Mouse (Mus musculus): ENCODE data around the gene Tmppe. TPM values are rescaled to one million over a fixed set of nuclear protein-coding genes. Genes with fewer than 3 reads are reported as not detected.
A peak's percentile ranks its signal among the peaks of the same experiment; 100 is the strongest.

Gene Tmppe
- polyA plus RNA-seq, 1 experiment from 2014 or later: 25.7 TPM

- no peak for ATAC-seq
- H3K9me3 ChIP-seq (ENCODE audit: control insufficient read depth): no peaks in the 10 kb centered on the region
- 0 out of 2 replicates have a peak, but pooled peaks cover 11% of the 10 kb centered on the region for H3K4me1 ChIP-seq (replicated peaks; ENCODE audit: control insufficient read depth, insufficient read depth, low read length)
- WGBS: 34% methylated on average over 6 of the region's 6 CpGs
- H3K27ac ChIP-seq (ENCODE audit: low read depth, low read length): no peak overlapping the region
- H3K4me2 ChIP-seq (replicated peaks; ENCODE audit: low read depth): no peak overlapping the region
- no peak for TF ChIP-seq CTCF (IDR thresholded peaks at IDR 0.05; ENCODE audit: low read depth)
- no peaks in the 10 kb centered on the region for H3K27me3 ChIP-seq (replicated peaks; ENCODE audit: control insufficient read depth, insufficient read depth, low read length)
- no peak overlapping the region for H3K4me3 ChIP-seq (ENCODE audit: low read depth, low read length)
- H3K36me3 ChIP-seq (ENCODE audit: control insufficient read depth, insufficient read depth): peaks cover 15% of the 10 kb centered on the region; the same call in 1 of the 2 replicates
- H3K9ac ChIP-seq (ENCODE audit: low read depth, low read length): no peak overlapping the region
These were observed 13.8 kb upstream of the Tmppe start for GRCm38 (mm10) chr9:114387086-114387485.

- Histone ChIP-seq H3K9ac (ENCODE audit: low read depth, low read length) (no peak overlapping the region), H3K27me3 (replicated peaks; ENCODE audit: control insufficient read depth, insufficient read depth, low read length) (no peaks in the 10 kb centered on the region), H3K27ac (ENCODE audit: low read depth, low read length) (0 out of 2 replicates have a peak overlapping the region, but pooled peaks have one; percentile 89), H3K4me3 (ENCODE audit: low read depth, low read length) (no peak overlapping the region), H3K4me1 (replicated peaks; ENCODE audit: control insufficient read depth, insufficient read depth, low read length) (0 out of 2 replicates have a peak, but pooled peaks cover 11% of the 10 kb centered on the region), H3K4me2 (replicated peaks; ENCODE audit: low read depth) (no peak overlapping the region), H3K9me3 (ENCODE audit: control insufficient read depth) (no peaks in the 10 kb centered on the region), H3K36me3 (ENCODE audit: control insufficient read depth, insufficient read depth) (peaks cover 15% of the 10 kb centered on the region; the same call in 1 of the 2 replicates)
- no peak for ATAC-seq
- 71% methylated on average over 8 of the region's 8 CpGs for WGBS
- TF ChIP-seq CTCF (IDR thresholded peaks at IDR 0.05; ENCODE audit: low read depth): no peak
These were observed 12.6 kb upstream of the Tmppe start for GRCm38 (mm10) chr9:114388288-114388687.

- WGBS: 55% methylated on average over 3 of the region's 3 CpGs
- H3K27ac ChIP-seq (ENCODE audit: low read depth, low read length): peak overlapping the region; percentile 89; the same call in 1 of the 2 replicates
- TF ChIP-seq CTCF (IDR thresholded peaks at IDR 0.05; ENCODE audit: low read depth): no peak
These were observed 12.1 kb upstream of the Tmppe start for GRCm38 (mm10) chr9:114388701-114389370.

GRCm38 (mm10) chr9:114389371-114389904 lies 11.5 kb upstream of the Tmppe start:
- Histone ChIP-seq H3K4me1 (replicated peaks; ENCODE audit: control insufficient read depth, insufficient read depth, low read length) (0 out of 2 replicates have a peak, but pooled peaks cover 11% of the 10 kb centered on the region), H3K4me2 (replicated peaks; ENCODE audit: low read depth) (peak overlapping the region; percentile 84), H3K9ac (ENCODE audit: low read depth, low read length) (peak overlapping the region; percentile 76; the same call in 1 of the 2 replicates), H3K27ac (ENCODE audit: low read depth, low read length) (peak overlapping the region; percentile 89), H3K36me3 (ENCODE audit: control insufficient read depth, insufficient read depth) (peaks cover 8% of the 10 kb centered on the region; the same call in 1 of the 2 replicates), H3K27me3 (replicated peaks; ENCODE audit: control insufficient read depth, insufficient read depth, low read length) (no peaks in the 10 kb centered on the region), H3K4me3 (ENCODE audit: low read depth, low read length) (peak overlapping the region; percentile 68), H3K9me3 (ENCODE audit: control insufficient read depth) (no peaks in the 10 kb centered on the region)
- TF ChIP-seq CTCF (IDR thresholded peaks at IDR 0.05; ENCODE audit: low read depth): peak; percentile 71
- peak; percentile 34; the same call in 1 of the 2 replicates for ATAC-seq
- WGBS: 73% methylated on average over 8 of the region's 8 CpGs

More at GRCm38 (mm10) chr9:114388701-114389370, 12.1 kb upstream of the Tmppe start:
- no peak for ATAC-seq
- H3K9ac ChIP-seq (ENCODE audit: low read depth, low read length): no peak overlapping the region
- no peak overlapping the region for H3K4me3 ChIP-seq (ENCODE audit: low read depth, low read length)
- no peak overlapping the region; the same call in 1 of the 2 replicates for H3K4me2 ChIP-seq (replicated peaks; ENCODE audit: low read depth)
- 0 out of 2 replicates have a peak, but pooled peaks cover 11% of the 10 kb centered on the region for H3K4me1 ChIP-seq (replicated peaks; ENCODE audit: control insufficient read depth, insufficient read depth, low read length)
- H3K27me3 ChIP-seq (replicated peaks; ENCODE audit: control insufficient read depth, insufficient read depth, low read length): no peaks in the 10 kb centered on the region
- H3K9me3 ChIP-seq (ENCODE audit: control insufficient read depth): no peaks in the 10 kb centered on the region
- H3K36me3 ChIP-seq (ENCODE audit: control insufficient read depth, insufficient read depth): peaks cover 12% of the 10 kb centered on the region; the same call in 1 of the 2 replicates

GRCm38 (mm10) chr9:114389905-114390748 lies 10.8 kb upstream of the Tmppe start, which contains the start of gene Crtap:
Gene Crtap (minus strand): TSS chr9:114390675.
- H3K4me1 ChIP-seq (replicated peaks; ENCODE audit: control insufficient read depth, insufficient read depth, low read length): 0 out of 2 replicates have a peak, but pooled peaks cover 9% of the 10 kb centered on the region
- H3K9me3 ChIP-seq (ENCODE audit: control insufficient read depth): no peaks in the 10 kb centered on the region
- H3K27ac ChIP-seq (ENCODE audit: low read depth, low read length): peak within 1 kb of the TSS; percentile 89
- no peak for TF ChIP-seq CTCF (IDR thresholded peaks at IDR 0.05; ENCODE audit: low read depth)
- no peaks in the 10 kb centered on the region for H3K27me3 ChIP-seq (replicated peaks; ENCODE audit: control insufficient read depth, insufficient read depth, low read length)
- peak within 1 kb of the TSS; percentile 68 for H3K4me3 ChIP-seq (ENCODE audit: low read depth, low read length)
- peak within 1 kb of the TSS; percentile 76 for H3K9ac ChIP-seq (ENCODE audit: low read depth, low read length)
- peaks cover 2% of the 10 kb centered on the region; the same call in 1 of the 2 replicates for H3K36me3 ChIP-seq (ENCODE audit: control insufficient read depth, insufficient read depth)
- peak; percentile 62 for ATAC-seq
- 2% methylated on average over 92 of the region's 96 CpGs for WGBS
- peak within 1 kb of the TSS; percentile 84 for H3K4me2 ChIP-seq (replicated peaks; ENCODE audit: low read depth)

Measured in intestine, postnatal 0 days (tissue).